Mouse (Mus musculus) induced T-regulatory cell, adult 2 months (primary cell): ENCODE results near the gene Knop1.

ENCODE experiments used
- DNase-seq: peaks from one replicate; pipeline ENCODE4 v3.0.0-alpha.2; 2012; ENCODE audit warnings: low read depth

Knop1 gene

GRCm38 (mm10) chr7:118797600-118797999 is 58.5 kb downstream of the Knop1 start:
- DNase-seq, result no peak

- DNase-seq, result no peak
These were observed 59.2 kb downstream of the Knop1 start for GRCm38 (mm10) chr7:118796838-118797237.

- DNase-seq, result no peak
These were observed 60.3 kb downstream of the Knop1 start for GRCm38 (mm10) chr7:118795779-118796178.

GRCm38 (mm10) chr7:118793899-118794298 is 62.2 kb downstream of the Knop1 start:
- no peak for DNase-seq
